Mouse (Mus musculus): Measurements from ENCODE around the gene Adam1b. TPM values are rescaled to one million over a fixed set of nuclear protein-coding genes. Genes with fewer than 3 reads are reported as not detected.

Adam1b gene
- total and polyA plus RNA-seq, 2 experiments from 2014 or later: 0.14 TPM; not detected in 1

DNA sequence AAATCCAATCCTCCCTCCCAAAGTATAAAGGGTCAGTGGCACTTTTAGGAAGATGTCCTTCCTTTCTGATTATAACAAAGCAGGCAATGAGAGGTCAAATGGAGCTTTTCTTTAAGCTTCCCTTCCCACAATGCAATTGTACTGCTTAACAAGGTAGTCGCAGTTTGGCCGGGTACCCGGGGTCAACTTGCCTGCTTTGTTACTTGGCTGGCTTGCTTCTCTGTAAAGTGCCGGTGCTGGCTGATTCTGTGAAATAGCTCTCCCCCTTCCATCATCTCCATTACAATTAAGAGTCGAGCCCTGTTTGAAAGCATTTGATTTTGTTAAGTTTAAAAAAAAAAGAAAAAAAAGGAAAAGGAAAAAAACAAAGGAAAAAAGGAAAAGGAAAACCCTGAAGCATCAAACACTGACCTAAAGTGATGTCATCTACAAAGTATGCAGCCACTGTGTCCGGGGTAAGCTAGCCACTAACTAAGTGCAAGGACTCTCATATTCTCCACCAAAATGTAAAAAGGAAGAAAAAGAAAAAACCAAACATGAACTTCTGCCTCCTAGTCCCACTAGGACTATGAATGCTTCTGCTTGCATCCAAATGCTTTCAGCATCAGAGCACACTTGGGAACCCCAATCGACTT is 33.8 kb upstream of the Adam1b start:
- Histone ChIP-seq H3K27me3 (ENCODE audit: control insufficient read depth, insufficient read depth, low read length) (no peaks in the 10 kb centered on the region), H3K27ac (ENCODE audit: low read depth) (no peak overlapping the region), H3K4me2 (ENCODE audit: low read depth, low read length) (no peak overlapping the region), H3K4me3 (ENCODE audit: low read depth, low read length) (no peak overlapping the region), H3K9ac (replicated peaks; ENCODE audit: low read depth, low read length) (no peak overlapping the region), H3K4me1 (ENCODE audit: control insufficient read depth, insufficient read depth) (no peaks in the 10 kb centered on the region), H3K9me3 (replicated peaks; ENCODE audit: control insufficient read depth, low read length) (no peaks in the 10 kb centered on the region), H3K36me3 (replicated peaks; ENCODE audit: control insufficient read depth, insufficient read depth, low read length) (peaks cover 54% of the 10 kb centered on the region)
- TF ChIP-seq CTCF (IDR thresholded peaks at IDR 0.05; ENCODE audit: low read depth): no peak
- TF ChIP-seq EP300 (IDR thresholded peaks at IDR 0.05; ENCODE audit: low read depth): no peak
- ATAC-seq (ENCODE audit: insufficient read depth, low read depth) (no peak), DNase-seq (ENCODE audit: low spot score) (no peak)
- WGBS: 62% methylated on average over 7 of the region's 7 CpGs

DNA sequence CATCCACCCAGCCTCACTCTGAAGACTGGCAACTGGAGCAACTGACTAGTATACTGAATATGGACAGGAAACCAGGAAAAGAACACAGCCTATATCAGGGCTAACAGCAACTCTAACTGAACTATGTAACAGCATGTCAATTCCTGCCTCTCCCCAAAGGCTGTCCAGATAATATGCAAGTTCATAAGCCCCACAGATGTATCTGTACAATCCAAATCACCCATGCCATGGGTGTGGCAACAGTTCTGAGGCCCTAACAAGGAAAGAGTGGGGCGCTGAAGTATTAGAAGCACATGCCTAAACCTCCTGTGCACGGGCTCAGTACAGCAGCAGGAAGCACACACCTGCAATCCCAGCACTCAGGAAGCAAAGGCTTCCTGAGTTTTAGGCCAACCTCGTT is 31.9 kb upstream of the Adam1b start:
- no peak for TF ChIP-seq CTCF (IDR thresholded peaks at IDR 0.05; ENCODE audit: low read depth)
- no peaks in the 10 kb centered on the region for H3K9me3 ChIP-seq (replicated peaks; ENCODE audit: control insufficient read depth, low read length)
- peaks cover 71% of the 10 kb centered on the region for H3K36me3 ChIP-seq (replicated peaks; ENCODE audit: control insufficient read depth, insufficient read depth, low read length)
- DNase-seq (ENCODE audit: low spot score): no peak
- no peak overlapping the region for H3K27ac ChIP-seq (ENCODE audit: low read depth)
- no peak overlapping the region for H3K9ac ChIP-seq (replicated peaks; ENCODE audit: low read depth, low read length)
- WGBS: 87% methylated on average over 3 of the region's 3 CpGs
- no peak for ATAC-seq (ENCODE audit: insufficient read depth, low read depth)
- no peaks in the 10 kb centered on the region for H3K27me3 ChIP-seq (ENCODE audit: control insufficient read depth, insufficient read depth, low read length)
- H3K4me1 ChIP-seq (ENCODE audit: control insufficient read depth, insufficient read depth): no peaks in the 10 kb centered on the region
- no peak overlapping the region for H3K4me3 ChIP-seq (ENCODE audit: low read depth, low read length)
- H3K4me2 ChIP-seq (ENCODE audit: low read depth, low read length): no peak overlapping the region

DNA sequence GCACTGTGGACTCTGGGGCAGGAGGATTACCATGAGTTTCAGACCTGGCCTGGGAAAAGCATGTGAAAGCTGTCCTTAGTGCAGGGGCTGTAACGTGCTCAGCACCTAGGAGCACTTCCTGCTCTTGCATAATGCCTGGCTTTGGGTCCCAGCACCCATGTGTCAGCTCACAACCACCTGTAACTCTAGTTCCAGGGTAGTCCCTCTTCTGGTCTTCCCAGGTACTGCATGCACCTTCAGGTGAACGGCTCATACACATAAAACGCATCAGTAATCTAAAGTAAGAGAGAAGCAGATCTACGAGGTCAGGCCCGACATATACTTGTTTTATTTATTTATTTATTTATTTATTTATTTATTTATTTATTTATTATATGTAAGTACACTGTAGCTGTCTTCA is 31.3 kb upstream of the Adam1b start:
- Histone ChIP-seq H3K36me3 (replicated peaks; ENCODE audit: control insufficient read depth, insufficient read depth, low read length) (peaks cover 77% of the 10 kb centered on the region), H3K4me3 (ENCODE audit: low read depth, low read length) (no peak overlapping the region), H3K9me3 (replicated peaks; ENCODE audit: control insufficient read depth, low read length) (no peaks in the 10 kb centered on the region), H3K27me3 (ENCODE audit: control insufficient read depth, insufficient read depth, low read length) (no peaks in the 10 kb centered on the region), H3K4me1 (ENCODE audit: control insufficient read depth, insufficient read depth) (no peaks in the 10 kb centered on the region), H3K27ac (ENCODE audit: low read depth) (no peak overlapping the region), H3K4me2 (ENCODE audit: low read depth, low read length) (no peak overlapping the region), H3K9ac (replicated peaks; ENCODE audit: low read depth, low read length) (no peak overlapping the region)
- no peak for DNase-seq (ENCODE audit: low spot score)
- WGBS: 97% methylated on average over 5 of the region's 5 CpGs
- no peak for ATAC-seq (ENCODE audit: insufficient read depth, low read depth)
- TF ChIP-seq CTCF (IDR thresholded peaks at IDR 0.05; ENCODE audit: low read depth) (peak; percentile 20; the same call in 1 of the 2 replicates), EP300 (IDR thresholded peaks at IDR 0.05; ENCODE audit: low read depth) (no peak)

- Histone ChIP-seq H3K9ac (replicated peaks; ENCODE audit: low read depth, low read length) (no peak overlapping the region), H3K4me3 (ENCODE audit: low read depth, low read length) (no peak overlapping the region), H3K36me3 (replicated peaks; ENCODE audit: control insufficient read depth, insufficient read depth, low read length) (peaks cover 84% of the 10 kb centered on the region), H3K4me2 (ENCODE audit: low read depth, low read length) (no peak overlapping the region), H3K27me3 (ENCODE audit: control insufficient read depth, insufficient read depth, low read length) (no peaks in the 10 kb centered on the region), H3K27ac (ENCODE audit: low read depth) (no peak overlapping the region), H3K9me3 (replicated peaks; ENCODE audit: control insufficient read depth, low read length) (no peaks in the 10 kb centered on the region), H3K4me1 (ENCODE audit: control insufficient read depth, insufficient read depth) (no peaks in the 10 kb centered on the region)
- no peak for TF ChIP-seq CTCF (IDR thresholded peaks at IDR 0.05; ENCODE audit: low read depth)
- TF ChIP-seq EP300 (IDR thresholded peaks at IDR 0.05; ENCODE audit: low read depth): no peak
- DNase-seq (ENCODE audit: low spot score) (no peak), ATAC-seq (ENCODE audit: insufficient read depth, low read depth) (no peak)
- WGBS: 56% methylated on average over 8 of the region's 8 CpGs
Observed at GRCm38 (mm10) chr5:121526961-121527360, 23.7 kb upstream of the Adam1b start.

GRCm38 (mm10) chr5:121526526-121526925 is 23.3 kb upstream of the Adam1b start:
- ATAC-seq (ENCODE audit: insufficient read depth, low read depth): no peak

More at GRCm38 (mm10) chr5:121526526-121526925, 23.3 kb upstream of the Adam1b start:
- H3K4me1 ChIP-seq (ENCODE audit: control insufficient read depth, insufficient read depth): no peaks in the 10 kb centered on the region
- no peak overlapping the region for H3K9ac ChIP-seq (replicated peaks; ENCODE audit: low read depth, low read length)
- no peak overlapping the region for H3K4me2 ChIP-seq (ENCODE audit: low read depth, low read length)
- H3K27me3 ChIP-seq (ENCODE audit: control insufficient read depth, insufficient read depth, low read length): no peaks in the 10 kb centered on the region
- TF ChIP-seq EP300 (IDR thresholded peaks at IDR 0.05; ENCODE audit: low read depth): no peak
- no peak for TF ChIP-seq CTCF (IDR thresholded peaks at IDR 0.05; ENCODE audit: low read depth)
- H3K36me3 ChIP-seq (replicated peaks; ENCODE audit: control insufficient read depth, insufficient read depth, low read length): peaks cover 84% of the 10 kb centered on the region
- H3K4me3 ChIP-seq (ENCODE audit: low read depth, low read length): no peak overlapping the region
- DNase-seq (ENCODE audit: low spot score): no peak
- no peak overlapping the region for H3K27ac ChIP-seq (ENCODE audit: low read depth)
- H3K9me3 ChIP-seq (replicated peaks; ENCODE audit: control insufficient read depth, low read length): no peaks in the 10 kb centered on the region
- WGBS: 82% methylated on average over 7 of the region's 7 CpGs
